Mouse (Mus musculus) intestine, postnatal 0 days (tissue): ENCODE measurements around the gene Dync2li1. TPM values are rescaled to one million over a fixed set of nuclear protein-coding genes. Genes with fewer than 3 reads are reported as not detected.

ENCODE experiments used
- ATAC-seq: fragments of 200-750 bp; cut with Nextera tagmentation; 2 replicates; pipeline ENCODE4 v1.8.0; 2017; ENCODE audit warnings: mild to moderate bottlenecking, moderate TSS enrichment, moderate library complexity
- H3K27ac ChIP-seq: fragments of 300-500 bp; sonication (generic); 2 replicates; pipeline ENCODE4 v1.5.1; 2014; ENCODE audit warnings: mild to moderate bottlenecking, low read depth, low read length, moderate library complexity
- H3K27me3 ChIP-seq: fragments of 300-500 bp; sonication (generic); replicated peaks from 2 replicates; pipeline ENCODE4 v1.6.1; 2014; ENCODE audit warnings: low read length, mixed read lengths; ENCODE audit not compliant: control insufficient read depth, insufficient read depth
- H3K36me3 ChIP-seq: fragments of 300-500 bp; sonication (generic); 2 replicates; pipeline ENCODE4 v1.6.1; 2014; ENCODE audit warnings: mild to moderate bottlenecking, moderate library complexity; ENCODE audit not compliant: control insufficient read depth, insufficient read depth
- H3K4me1 ChIP-seq: fragments of 300-500 bp; sonication (generic); replicated peaks from 2 replicates; pipeline ENCODE4 v1.6.1; 2014; ENCODE audit warnings: antibody characterized with exemption, low read length, mixed read lengths; ENCODE audit not compliant: control insufficient read depth, insufficient read depth
- H3K4me2 ChIP-seq: fragments of 300-500 bp; sonication (generic); replicated peaks from 2 replicates; pipeline ENCODE4 v1.6.1; 2014; ENCODE audit warnings: low read depth, mild to moderate bottlenecking, moderate library complexity
- H3K4me3 ChIP-seq: fragments of 300-500 bp; sonication (generic); 2 replicates; pipeline ENCODE4 v1.5.1; 2014; ENCODE audit warnings: low read depth, low read length
- H3K9ac ChIP-seq: fragments of 300-500 bp; sonication (generic); 2 replicates; pipeline ENCODE4 v1.6.1; 2014; ENCODE audit warnings: mild to moderate bottlenecking, low read depth, low read length
- H3K9me3 ChIP-seq: fragments of 300-500 bp; sonication (generic); 2 replicates; pipeline ENCODE4 v1.6.1; 2016; ENCODE audit warnings: mixed run types; ENCODE audit not compliant: control insufficient read depth
- CTCF ChIP-seq: sonication (generic); IDR thresholded peaks from 2 replicates; pipeline ENCODE4 v1.5.1; 2016; ENCODE audit warnings: low read depth, mild to moderate bottlenecking, control low read depth, antibody characterized with exemption, moderate library complexity
- WGBS: fragments of 180-500 bp; shearing (Covaris S2); extraction: QIAGEN DNeasy Blood & Tissue Kit; methylation state at CpG from one replicate; pipeline ENCODE4 v1.1.7; 2014; 5-methylcytosine and 5-hydroxymethylcytosine counted together
- polyA plus RNA-seq: library from polyadenylated mRNA; unstranded; fragments of >200 nt; fragmentation: Nextera tagmentation; extraction: Ambion mirVana; gene quantifications from 2 replicates; pipeline ENCODE4 v1.2.1, GENCODE M21; 2015

Gene Dync2li1
- polyA plus RNA-seq, 1 experiment from 2014 or later = 10.1 TPM

- H3K36me3 ChIP-seq = no peaks in the 10 kb centered on the region; the same call in 1 of the 2 replicates
- 83% methylated on average over 6 of the region's 6 CpGs for WGBS
- no peak overlapping the region for H3K4me3 ChIP-seq
- H3K4me1 ChIP-seq = no peaks in the 10 kb centered on the region
- ATAC-seq = no peak
- no peak overlapping the region for H3K27ac ChIP-seq
- H3K4me2 ChIP-seq = no peak overlapping the region
- H3K27me3 ChIP-seq = no peaks in the 10 kb centered on the region
- H3K9me3 ChIP-seq = no peaks in the 10 kb centered on the region
- H3K9ac ChIP-seq = no peak overlapping the region
- TF ChIP-seq CTCF = no peak
These were observed 11.7 kb downstream of the Dync2li1 start for GRCm38 (mm10) chr17:84637971-84638370.

DNA sequence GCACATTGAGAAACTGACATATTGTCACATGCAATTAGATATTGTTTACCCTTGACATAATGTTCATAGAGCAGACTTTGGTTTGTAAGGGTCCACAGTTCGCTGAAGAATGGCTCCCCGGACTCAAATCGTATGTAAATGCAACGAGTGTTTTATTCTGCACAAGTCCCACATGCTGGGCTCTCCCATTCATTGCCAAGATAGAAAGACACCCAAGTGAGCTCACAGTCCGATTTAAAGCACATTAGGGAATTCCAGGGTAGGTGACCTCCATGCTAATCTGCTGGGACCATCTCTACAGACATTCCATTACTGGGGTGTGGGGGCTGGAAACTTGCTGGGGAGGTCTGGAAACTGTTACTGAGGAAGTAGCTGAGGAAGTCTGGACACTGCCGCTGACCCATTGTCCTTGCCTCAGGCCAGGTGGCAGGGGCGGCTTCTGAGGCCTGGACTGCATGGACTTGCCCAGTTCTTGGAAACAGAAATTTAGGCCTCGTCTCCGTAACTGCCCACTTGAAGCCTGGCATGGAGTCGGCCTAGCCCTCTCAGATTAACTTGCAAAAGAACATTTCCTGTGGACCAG lies 13.6 kb downstream of the Dync2li1 start:
- no peaks in the 10 kb centered on the region for H3K4me1 ChIP-seq
- no peak overlapping the region for H3K4me2 ChIP-seq
- H3K27me3 ChIP-seq = no peaks in the 10 kb centered on the region
- no peak for TF ChIP-seq CTCF
- no peak overlapping the region for H3K4me3 ChIP-seq
- WGBS = 81% methylated on average over 10 of the region's 10 CpGs
- no peaks in the 10 kb centered on the region for H3K36me3 ChIP-seq
- no peaks in the 10 kb centered on the region for H3K9me3 ChIP-seq
- H3K27ac ChIP-seq = no peak overlapping the region
- no peak overlapping the region for H3K9ac ChIP-seq
- ATAC-seq = no peak

GRCm38 (mm10) chr17:84641893-84642292 lies 15.6 kb downstream of the Dync2li1 start:
- no peaks in the 10 kb centered on the region for H3K36me3 ChIP-seq
- peak; percentile 91 for TF ChIP-seq CTCF
- H3K4me2 ChIP-seq = no peak overlapping the region
- H3K4me1 ChIP-seq = peaks cover 1% of the 10 kb centered on the region; the same call in 1 of the 2 replicates
- H3K27me3 ChIP-seq = no peaks in the 10 kb centered on the region
- H3K9me3 ChIP-seq = no peaks in the 10 kb centered on the region
- ATAC-seq = no peak
- 44% methylated on average over 3 of the region's 3 CpGs for WGBS
- H3K9ac ChIP-seq = no peak overlapping the region
- no peak overlapping the region for H3K27ac ChIP-seq
- H3K4me3 ChIP-seq = no peak overlapping the region

DNA sequence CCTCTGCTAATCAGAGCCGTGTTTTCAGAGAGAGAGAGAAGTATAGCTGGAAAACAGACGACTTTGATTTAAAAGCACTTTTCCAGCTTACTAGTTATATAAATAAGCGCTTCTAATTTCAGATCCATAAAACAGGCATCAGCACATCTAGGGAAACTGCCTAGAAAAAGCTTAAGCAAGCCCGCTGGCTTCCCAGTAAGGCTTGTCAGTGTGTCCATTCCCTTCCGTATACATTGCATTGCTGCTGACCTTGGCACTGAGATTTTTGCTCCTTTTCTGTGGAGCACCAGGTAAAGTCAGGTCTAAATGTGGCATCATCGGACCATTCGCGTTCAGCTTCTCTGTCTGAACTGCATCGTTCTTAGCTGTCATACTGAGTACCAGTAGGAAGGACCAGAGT lies 16.0 kb downstream of the Dync2li1 start:
- TF ChIP-seq CTCF = no peak
- WGBS = 81% methylated on average over 9 of the region's 9 CpGs
- Histone ChIP-seq H3K4me3 (no peak overlapping the region), H3K9ac (no peak overlapping the region), H3K27ac (no peak overlapping the region), H3K27me3 (no peaks in the 10 kb centered on the region), H3K36me3 (no peaks in the 10 kb centered on the region), H3K4me1 (peaks cover 5% of the 10 kb centered on the region; the same call in 1 of the 2 replicates), H3K9me3 (no peaks in the 10 kb centered on the region), H3K4me2 (no peak overlapping the region)
- no peak for ATAC-seq

DNA sequence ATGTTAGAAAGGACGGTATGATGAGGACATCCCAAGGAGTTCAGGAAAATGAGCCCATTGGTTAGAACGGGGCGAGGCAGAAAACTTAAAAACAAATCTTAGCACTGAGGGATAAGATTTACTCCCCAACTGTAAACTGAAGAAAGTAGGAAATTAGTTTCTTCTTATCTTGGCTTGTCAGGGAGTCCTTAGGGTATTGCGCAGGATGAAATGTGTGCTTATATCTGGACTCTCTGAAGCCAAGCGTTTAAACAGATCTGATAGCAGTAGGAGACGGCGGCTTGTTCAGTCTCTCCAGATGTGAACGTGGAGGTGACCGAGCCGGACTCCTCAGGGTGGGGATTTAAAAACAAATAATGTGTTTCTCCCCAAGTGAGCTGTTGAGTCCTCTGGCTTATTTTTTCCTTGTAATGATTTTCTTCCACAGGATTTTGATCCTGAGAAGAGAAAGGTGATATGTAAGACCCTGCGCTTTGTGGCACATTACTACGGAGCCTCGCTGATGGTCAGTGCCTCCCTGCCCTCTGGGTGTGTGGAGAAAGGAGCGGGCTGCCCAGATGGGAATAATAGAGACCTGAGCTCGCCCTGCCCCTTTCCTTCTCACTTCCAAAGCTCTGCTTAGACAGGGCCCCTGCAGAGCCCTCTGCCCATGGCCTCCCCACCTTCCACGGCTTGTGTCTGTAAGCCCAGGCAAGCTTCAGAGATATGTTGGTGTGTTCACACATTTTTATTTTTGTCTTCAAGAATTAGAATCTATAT lies 18.2 kb downstream of the Dync2li1 start:
- 47% methylated on average over 16 of the region's 16 CpGs for WGBS
- H3K36me3 ChIP-seq = no peaks in the 10 kb centered on the region
- no peaks in the 10 kb centered on the region for H3K9me3 ChIP-seq
- H3K27me3 ChIP-seq = no peaks in the 10 kb centered on the region
- no peak overlapping the region for H3K4me3 ChIP-seq
- H3K4me1 ChIP-seq = peaks cover 8% of the 10 kb centered on the region
- no peak for TF ChIP-seq CTCF
- no peak overlapping the region for H3K9ac ChIP-seq
- no peak overlapping the region for H3K27ac ChIP-seq
- no peak overlapping the region for H3K4me2 ChIP-seq
- no peak for ATAC-seq

DNA sequence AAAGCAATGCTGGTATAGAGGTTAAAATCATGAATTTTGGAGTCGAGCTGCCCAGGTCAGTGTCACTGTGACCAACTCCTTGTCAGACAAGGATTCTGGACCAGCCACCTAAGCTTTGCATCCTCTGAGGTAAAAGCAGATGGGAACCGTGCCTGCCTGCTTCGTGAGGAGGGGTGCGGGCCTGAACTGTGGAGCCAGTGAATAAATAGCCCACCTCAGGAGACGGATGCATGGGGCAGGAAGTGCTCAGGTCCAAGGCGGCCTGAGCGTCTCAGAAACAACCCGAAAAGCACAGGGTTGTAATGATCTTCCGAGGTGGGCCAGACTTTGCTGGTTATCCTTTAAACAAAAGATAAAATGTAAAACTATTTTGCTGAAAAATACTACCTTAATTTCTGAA lies 18.8 kb downstream of the Dync2li1 start:
- no peak for TF ChIP-seq CTCF
- Histone ChIP-seq H3K9me3 (no peaks in the 10 kb centered on the region), H3K9ac (no peak overlapping the region), H3K4me3 (no peak overlapping the region), H3K27ac (no peak overlapping the region), H3K4me1 (peaks cover 10% of the 10 kb centered on the region), H3K4me2 (no peak overlapping the region), H3K27me3 (no peaks in the 10 kb centered on the region), H3K36me3 (no peaks in the 10 kb centered on the region)
- WGBS = 51% methylated on average over 9 of the region's 9 CpGs
- no peak for ATAC-seq
